Mouse (Mus musculus): ENCODE data around the gene Olfr1442. TPM values are rescaled to one million over a fixed set of nuclear protein-coding genes. Genes with fewer than 3 reads are reported as not detected.

Gene Olfr1442
- not detected for polyA plus RNA-seq (2014; fragmentation: Illumina TruSeq; extraction: RNeasy Lipid Tissue Mini Kit (QIAGEN cat#74804); ENCODE audit: low read depth, low replicate concordance)

DNA sequence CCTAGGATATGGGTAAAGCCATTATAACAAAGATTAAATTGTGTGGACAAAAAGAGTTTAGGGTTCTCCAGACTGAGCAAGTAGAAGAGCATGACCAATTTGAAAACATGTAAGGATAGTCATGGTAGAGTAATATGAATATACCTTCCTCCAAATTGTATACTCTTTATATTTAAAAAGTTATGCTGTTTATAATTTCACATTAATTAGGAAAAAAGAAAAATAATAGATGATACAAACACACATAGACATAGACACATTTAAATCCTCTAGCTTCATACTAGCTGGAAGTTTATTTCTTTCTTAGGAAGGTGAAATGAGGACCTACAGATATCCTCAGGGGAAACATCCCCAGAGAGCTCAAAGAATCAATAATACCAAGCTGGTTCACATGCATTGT, at the start of gene Olfr1442:
Olfr1442 (plus strand) TSS at position 301 of the 400 bp plus-strand sequence.

DNA sequence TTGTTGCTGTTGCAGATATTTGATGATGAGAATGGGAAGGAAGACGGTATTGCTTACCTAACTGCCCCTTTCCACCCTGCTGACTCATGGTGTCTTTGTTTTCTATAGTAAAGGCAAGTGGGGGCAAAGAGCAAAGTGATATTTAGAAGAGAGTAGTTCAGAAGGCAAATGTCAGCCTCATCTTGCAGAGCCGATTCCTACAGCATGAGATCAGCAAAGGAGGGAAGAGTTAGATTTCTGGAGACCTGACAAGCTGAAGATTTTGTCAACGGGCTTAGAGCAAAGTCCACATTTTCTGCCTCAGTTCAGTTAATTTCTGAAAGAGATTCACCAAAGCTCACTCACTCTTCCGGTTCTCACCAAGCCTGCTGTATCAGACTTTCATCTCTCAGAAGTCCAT, 37.1 kb upstream of the Olfr1442 start, which contains the start of gene Glyat:
Glyat (plus strand) TSS at position 133 of the 400 bp plus-strand sequence.

DNA sequence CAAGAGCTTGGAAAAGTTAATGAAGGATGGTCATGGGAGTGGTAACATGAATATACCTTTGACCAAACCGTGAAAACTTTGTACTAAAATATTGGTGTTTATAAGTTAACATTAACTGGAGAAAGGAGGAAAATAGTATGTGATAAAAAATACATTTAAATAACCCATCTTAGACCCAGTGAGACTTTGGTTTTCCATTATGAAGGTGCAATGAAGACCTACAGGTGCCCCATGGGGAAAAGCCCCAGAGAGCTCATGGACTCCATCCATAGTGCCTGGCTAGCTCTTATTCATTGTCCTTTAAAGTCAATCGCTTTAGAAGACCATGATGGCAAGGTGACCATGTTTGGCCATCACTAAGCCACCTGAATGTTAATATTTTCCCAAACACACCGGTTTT, 7.6 kb downstream of the Olfr1442 start, which contains the start of gene Olfr1443:
Olfr1443 (plus strand) TSS at position 301 of the 400 bp plus-strand sequence.

DNA sequence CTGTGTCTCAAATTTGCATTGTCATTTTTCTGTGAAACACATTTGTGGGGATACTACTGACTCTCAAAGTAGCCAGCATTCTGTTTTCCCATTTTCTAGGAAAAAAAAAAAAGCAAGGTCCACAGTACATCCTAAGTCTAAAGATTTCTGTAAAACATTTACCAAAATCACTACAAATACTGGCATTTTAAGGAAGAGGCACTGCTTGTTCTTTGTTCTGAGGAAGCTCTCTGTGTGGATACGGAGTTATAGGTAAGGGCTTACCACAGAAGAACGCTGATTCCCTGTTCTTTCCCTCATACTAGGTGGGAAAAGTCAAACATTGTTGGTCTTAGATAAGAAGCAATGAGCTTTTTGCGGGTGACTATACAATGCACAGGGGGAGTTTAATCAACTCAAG, 25.4 kb downstream of the Olfr1442 start, which contains the start of gene Keg1:
Keg1 (plus strand) TSS at position 197 of the 400 bp plus-strand sequence.

Other genes with a start within 250 kb of the Olfr1442 start
- not detected for gene Pfpl, start 242.5 kb upstream of the Olfr1442 start, polyA plus RNA-seq (2014; fragmentation: Illumina TruSeq; extraction: RNeasy Lipid Tissue Mini Kit (QIAGEN cat#74804); ENCODE audit: low read depth, low replicate concordance)
- 3.8 TPM for gene Mpeg1, start 209.7 kb upstream of the Olfr1442 start, polyA plus RNA-seq (2014; fragmentation: Illumina TruSeq; extraction: RNeasy Lipid Tissue Mini Kit (QIAGEN cat#74804); ENCODE audit: low read depth, low replicate concordance)
- gene Dtx4, start 169.0 kb upstream of the Olfr1442 start, polyA plus RNA-seq (2014; fragmentation: Illumina TruSeq; extraction: RNeasy Lipid Tissue Mini Kit (QIAGEN cat#74804); ENCODE audit: low read depth, low replicate concordance), result 5.4 TPM
- gene Fam111a, start 124.7 kb upstream of the Olfr1442 start, polyA plus RNA-seq (2014; fragmentation: Illumina TruSeq; extraction: RNeasy Lipid Tissue Mini Kit (QIAGEN cat#74804); ENCODE audit: low read depth, low replicate concordance), result 5.0 TPM
- gene Gm4952, start 70.5 kb upstream of the Olfr1442 start, polyA plus RNA-seq (2014; fragmentation: Illumina TruSeq; extraction: RNeasy Lipid Tissue Mini Kit (QIAGEN cat#74804); ENCODE audit: low read depth, low replicate concordance), result not detected
- 0.13 TPM for gene Glyat, start 37.1 kb upstream of the Olfr1442 start, polyA plus RNA-seq (2014; fragmentation: Illumina TruSeq; extraction: RNeasy Lipid Tissue Mini Kit (QIAGEN cat#74804); ENCODE audit: low read depth, low replicate concordance)
- not detected for gene Olfr1443, start 7.7 kb downstream of the Olfr1442 start, polyA plus RNA-seq (2014; fragmentation: Illumina TruSeq; extraction: RNeasy Lipid Tissue Mini Kit (QIAGEN cat#74804); ENCODE audit: low read depth, low replicate concordance)
- gene Keg1, start 25.3 kb downstream of the Olfr1442 start, polyA plus RNA-seq (2014; fragmentation: Illumina TruSeq; extraction: RNeasy Lipid Tissue Mini Kit (QIAGEN cat#74804); ENCODE audit: low read depth, low replicate concordance), result not detected
- gene Cntf, start 95.2 kb downstream of the Olfr1442 start, polyA plus RNA-seq (2014; fragmentation: Illumina TruSeq; extraction: RNeasy Lipid Tissue Mini Kit (QIAGEN cat#74804); ENCODE audit: low read depth, low replicate concordance), result 3.9 TPM
- gene Zfp91, start 125.7 kb downstream of the Olfr1442 start, polyA plus RNA-seq (2014; fragmentation: Illumina TruSeq; extraction: RNeasy Lipid Tissue Mini Kit (QIAGEN cat#74804); ENCODE audit: low read depth, low replicate concordance), result 60.2 TPM
- 0.81 TPM for gene Lpxn, start 125.8 kb downstream of the Olfr1442 start, polyA plus RNA-seq (2014; fragmentation: Illumina TruSeq; extraction: RNeasy Lipid Tissue Mini Kit (QIAGEN cat#74804); ENCODE audit: low read depth, low replicate concordance)
- gene Gm5244, start 176.2 kb downstream of the Olfr1442 start, polyA plus RNA-seq (2014; fragmentation: Illumina TruSeq; extraction: RNeasy Lipid Tissue Mini Kit (QIAGEN cat#74804); ENCODE audit: low read depth, low replicate concordance), result not detected
- gene Olfr1444, start 186.8 kb downstream of the Olfr1442 start, polyA plus RNA-seq (2014; fragmentation: Illumina TruSeq; extraction: RNeasy Lipid Tissue Mini Kit (QIAGEN cat#74804); ENCODE audit: low read depth, low replicate concordance), result not detected
- gene Olfr1445, start 213.4 kb downstream of the Olfr1442 start, polyA plus RNA-seq (2014; fragmentation: Illumina TruSeq; extraction: RNeasy Lipid Tissue Mini Kit (QIAGEN cat#74804); ENCODE audit: low read depth, low replicate concordance), result not detected
- gene Olfr1446, start 223.1 kb downstream of the Olfr1442 start, polyA plus RNA-seq (2014; fragmentation: Illumina TruSeq; extraction: RNeasy Lipid Tissue Mini Kit (QIAGEN cat#74804); ENCODE audit: low read depth, low replicate concordance), result not detected
- gene Olfr1447, start 233.3 kb downstream of the Olfr1442 start, polyA plus RNA-seq (2014; fragmentation: Illumina TruSeq; extraction: RNeasy Lipid Tissue Mini Kit (QIAGEN cat#74804); ENCODE audit: low read depth, low replicate concordance), result not detected

All from heart, adult 10 weeks (tissue).